Mouse (Mus musculus): ENCODE measurements around the gene Celf1. TPM values are rescaled to one million over a fixed set of nuclear protein-coding genes. Genes with fewer than 3 reads are reported as not detected.
A peak's percentile ranks its signal among the peaks of the same experiment; 100 is the strongest.

The Celf1 gene
- polyA plus RNA-seq, 1 experiment from 2014 or later: 34.9 TPM

GRCm38 (mm10) chr2:90950582-90951194 is 10.5 kb downstream of the Celf1 start:
- Histone ChIP-seq H3K9me3 (ENCODE audit: control insufficient read depth) (no peaks in the 10 kb centered on the region), H3K27me3 (replicated peaks; ENCODE audit: control insufficient read depth, insufficient read depth, low read length) (no peaks in the 10 kb centered on the region), H3K9ac (ENCODE audit: low read depth, low read length) (no peak overlapping the region), H3K36me3 (ENCODE audit: control insufficient read depth, insufficient read depth) (no peaks in the 10 kb centered on the region), H3K4me2 (replicated peaks; ENCODE audit: low read depth) (no peak overlapping the region), H3K4me3 (ENCODE audit: low read depth, low read length) (no peak overlapping the region), H3K27ac (ENCODE audit: low read depth, low read length) (0 out of 2 replicates have a peak overlapping the region, but pooled peaks have one; percentile 21), H3K4me1 (replicated peaks; ENCODE audit: control insufficient read depth, insufficient read depth, low read length) (no peaks in the 10 kb centered on the region)
- TF ChIP-seq CTCF (IDR thresholded peaks at IDR 0.05; ENCODE audit: low read depth): no peak
- peak; percentile 25; the same call in 1 of the 2 replicates for ATAC-seq

- 71% methylated on average over 3 of the region's 3 CpGs for WGBS
- H3K9me3 ChIP-seq (ENCODE audit: control insufficient read depth): no peaks in the 10 kb centered on the region
- no peaks in the 10 kb centered on the region for H3K27me3 ChIP-seq (replicated peaks; ENCODE audit: control insufficient read depth, insufficient read depth, low read length)
- no peak overlapping the region for H3K9ac ChIP-seq (ENCODE audit: low read depth, low read length)
- no peak overlapping the region for H3K4me2 ChIP-seq (replicated peaks; ENCODE audit: low read depth)
- no peak for TF ChIP-seq CTCF (IDR thresholded peaks at IDR 0.05; ENCODE audit: low read depth)
- no peaks in the 10 kb centered on the region for H3K36me3 ChIP-seq (ENCODE audit: control insufficient read depth, insufficient read depth)
- no peak overlapping the region for H3K27ac ChIP-seq (ENCODE audit: low read depth, low read length)
- H3K4me1 ChIP-seq (replicated peaks; ENCODE audit: control insufficient read depth, insufficient read depth, low read length): no peaks in the 10 kb centered on the region
- no peak for ATAC-seq
- H3K4me3 ChIP-seq (ENCODE audit: low read depth, low read length): no peak overlapping the region
Measured at GRCm38 (mm10) chr2:90953461-90953860, 13.3 kb downstream of the Celf1 start.

GRCm38 (mm10) chr2:90956053-90956452 is 15.9 kb downstream of the Celf1 start:
- no peak overlapping the region for H3K27ac ChIP-seq (ENCODE audit: low read depth, low read length)
- no peak overlapping the region for H3K4me3 ChIP-seq (ENCODE audit: low read depth, low read length)
- 68% methylated on average over 1 of the region's 1 CpGs for WGBS
- no peak overlapping the region for H3K9ac ChIP-seq (ENCODE audit: low read depth, low read length)
- no peaks in the 10 kb centered on the region for H3K27me3 ChIP-seq (replicated peaks; ENCODE audit: control insufficient read depth, insufficient read depth, low read length)
- H3K4me2 ChIP-seq (replicated peaks; ENCODE audit: low read depth): no peak overlapping the region
- H3K4me1 ChIP-seq (replicated peaks; ENCODE audit: control insufficient read depth, insufficient read depth, low read length): no peaks in the 10 kb centered on the region
- no peaks in the 10 kb centered on the region for H3K36me3 ChIP-seq (ENCODE audit: control insufficient read depth, insufficient read depth)
- no peak for TF ChIP-seq CTCF (IDR thresholded peaks at IDR 0.05; ENCODE audit: low read depth)
- ATAC-seq: no peak
- no peaks in the 10 kb centered on the region for H3K9me3 ChIP-seq (ENCODE audit: control insufficient read depth)

GRCm38 (mm10) chr2:90958856-90959255 is 18.7 kb downstream of the Celf1 start:
- no peak overlapping the region for H3K27ac ChIP-seq (ENCODE audit: low read depth, low read length)
- H3K9ac ChIP-seq (ENCODE audit: low read depth, low read length): no peak overlapping the region
- H3K4me3 ChIP-seq (ENCODE audit: low read depth, low read length): no peak overlapping the region
- TF ChIP-seq CTCF (IDR thresholded peaks at IDR 0.05; ENCODE audit: low read depth): no peak
- no peaks in the 10 kb centered on the region for H3K9me3 ChIP-seq (ENCODE audit: control insufficient read depth)
- H3K4me2 ChIP-seq (replicated peaks; ENCODE audit: low read depth): no peak overlapping the region
- no peaks in the 10 kb centered on the region for H3K36me3 ChIP-seq (ENCODE audit: control insufficient read depth, insufficient read depth)
- H3K27me3 ChIP-seq (replicated peaks; ENCODE audit: control insufficient read depth, insufficient read depth, low read length): no peaks in the 10 kb centered on the region
- 69% methylated on average over 3 of the region's 3 CpGs for WGBS
- H3K4me1 ChIP-seq (replicated peaks; ENCODE audit: control insufficient read depth, insufficient read depth, low read length): no peaks in the 10 kb centered on the region
- no peak for ATAC-seq

- TF ChIP-seq CTCF (IDR thresholded peaks at IDR 0.05; ENCODE audit: low read depth): no peak
- Histone ChIP-seq H3K4me1 (replicated peaks; ENCODE audit: control insufficient read depth, insufficient read depth, low read length) (no peaks in the 10 kb centered on the region), H3K27me3 (replicated peaks; ENCODE audit: control insufficient read depth, insufficient read depth, low read length) (no peaks in the 10 kb centered on the region), H3K9ac (ENCODE audit: low read depth, low read length) (no peak overlapping the region), H3K27ac (ENCODE audit: low read depth, low read length) (no peak overlapping the region), H3K4me2 (replicated peaks; ENCODE audit: low read depth) (no peak overlapping the region), H3K36me3 (ENCODE audit: control insufficient read depth, insufficient read depth) (no peaks in the 10 kb centered on the region), H3K4me3 (ENCODE audit: low read depth, low read length) (no peak overlapping the region), H3K9me3 (ENCODE audit: control insufficient read depth) (no peaks in the 10 kb centered on the region)
- 95% methylated on average over 2 of the region's 2 CpGs for WGBS
- no peak for ATAC-seq
Measured at GRCm38 (mm10) chr2:90960012-90960411, 19.8 kb downstream of the Celf1 start.

GRCm38 (mm10) chr2:90963304-90963703 is 23.1 kb downstream of the Celf1 start:
- 81% methylated on average over 1 of the region's 1 CpGs for WGBS
- Histone ChIP-seq H3K4me2 (replicated peaks; ENCODE audit: low read depth) (no peak overlapping the region), H3K4me3 (ENCODE audit: low read depth, low read length) (no peak overlapping the region), H3K9me3 (ENCODE audit: control insufficient read depth) (no peaks in the 10 kb centered on the region), H3K27me3 (replicated peaks; ENCODE audit: control insufficient read depth, insufficient read depth, low read length) (no peaks in the 10 kb centered on the region), H3K9ac (ENCODE audit: low read depth, low read length) (no peak overlapping the region), H3K4me1 (replicated peaks; ENCODE audit: control insufficient read depth, insufficient read depth, low read length) (0 out of 2 replicates have a peak, but pooled peaks cover 4% of the 10 kb centered on the region), H3K36me3 (ENCODE audit: control insufficient read depth, insufficient read depth) (no peaks in the 10 kb centered on the region), H3K27ac (ENCODE audit: low read depth, low read length) (no peak overlapping the region)
- no peak for TF ChIP-seq CTCF (IDR thresholded peaks at IDR 0.05; ENCODE audit: low read depth)
- no peak for ATAC-seq
